Mouse (Mus musculus) ES-E14 (cell line): ENCODE data around the gene Fcgr4. TPM values are rescaled to one million over a fixed set of nuclear protein-coding genes. Genes with fewer than 3 reads are reported as not detected.

Source experiments
- DNase-seq: peaks from one replicate; pipeline ENCODE4 v3.0.0-alpha.2; 2013; ENCODE audit warnings: low read depth, low spot score
- H3K27ac ChIP-seq: 2 replicates; pipeline ENCODE4 v1.5.1; 2012; ENCODE audit warnings: low read depth, mild to moderate bottlenecking, low read length, moderate library complexity, mixed read lengths; ENCODE audit not compliant: poor library complexity, insufficient read depth, severe bottlenecking
- H3K36me3 ChIP-seq: 2 replicates; pipeline ENCODE4 v1.6.1; 2012; ENCODE audit warnings: mild to moderate bottlenecking, low read length, moderate library complexity, mixed read lengths; ENCODE audit not compliant: control insufficient read depth, poor library complexity, insufficient read depth, severe bottlenecking
- H3K4me1 ChIP-seq, 2 experiments: fragments of 150-350 bp in 1 of 2; sonication (generic) in 1 of 2; 2 replicates each; pipeline ENCODE4 v1.6.1; 2012; ENCODE audit warnings: low read length in 2 of 2, mild to moderate bottlenecking in 1 of 2, mixed read lengths in 1 of 2; ENCODE audit not compliant: control insufficient read depth in 2 of 2, insufficient read depth in 2 of 2, poor library complexity in 1 of 2
- H3K4me3 ChIP-seq, 2 experiments: fragments of 150-350 bp in 1 of 2; sonication (generic) in 1 of 2; 2 replicates each; pipeline ENCODE4 v1.5.1; 2012; ENCODE audit warnings: low read length in 2 of 2, low read depth in 1 of 2, mild to moderate bottlenecking in 1 of 2, mixed read lengths in 1 of 2; ENCODE audit not compliant: insufficient read depth in 1 of 2, poor library complexity in 1 of 2, severe bottlenecking in 1 of 2
- H3K9ac ChIP-seq: 2 replicates; pipeline ENCODE4 v1.6.1; 2012; ENCODE audit warnings: low read depth, mild to moderate bottlenecking, low read length, mixed read lengths; ENCODE audit not compliant: poor library complexity, insufficient read depth, severe bottlenecking
- H3K9me3 ChIP-seq: fragments of 150-350 bp; sonication (generic); 2 replicates; pipeline ENCODE4 v1.6.1; 2012; ENCODE audit warnings: low read depth, mild to moderate bottlenecking, low read length; ENCODE audit not compliant: control insufficient read depth, insufficient read depth
- CHD2 ChIP-seq: IDR thresholded peaks from 2 replicates; pipeline ENCODE4 v1.6.1; 2014; ENCODE audit warnings: mild to moderate bottlenecking, low read depth, low read length, inconsistent platforms
- HCFC1 ChIP-seq: IDR thresholded peaks from 2 replicates; pipeline ENCODE4 v1.6.1; 2012; ENCODE audit warnings: low read length, inconsistent platforms, borderline replicate concordance; ENCODE audit not compliant: insufficient read depth
- MAFK ChIP-seq: IDR thresholded peaks from 2 replicates; pipeline ENCODE4 v1.6.1; 2014; ENCODE audit warnings: mild to moderate bottlenecking, low read depth, low read length, inconsistent platforms; ENCODE audit not compliant: insufficient read depth
- ZC3H11A ChIP-seq: IDR thresholded peaks from 2 replicates; pipeline ENCODE4 v1.6.1; 2012; ENCODE audit warnings: low read depth, mild to moderate bottlenecking, inconsistent platforms, low read length, borderline replicate concordance
- ZNF384 ChIP-seq: IDR thresholded peaks from 2 replicates; pipeline ENCODE4 v1.6.1; 2012; ENCODE audit warnings: low read depth, low read length, inconsistent platforms
- in situ Hi-C, 2 experiments: fragments of 600-800 bp; cut with MboI; formaldehyde crosslinking; loops; one replicate each; pipeline ENCODE4 v1.15.1; 2025; ENCODE audit warnings: low sequenced_read_pairs in 2 of 2, inconsistent platforms in 1 of 2; ENCODE audit not compliant: unreplicated experiment in 2 of 2
- total RNA-seq: library from RNA; depleted of rRNA; stranded (reverse); fragments of 300-350 nt; gene quantifications from 2 replicates; pipeline ENCODE4 v1.2.3, GENCODE M21; 2012

Fcgr4 gene
- total RNA-seq, 1 experiment = 0.49 TPM

DNA sequence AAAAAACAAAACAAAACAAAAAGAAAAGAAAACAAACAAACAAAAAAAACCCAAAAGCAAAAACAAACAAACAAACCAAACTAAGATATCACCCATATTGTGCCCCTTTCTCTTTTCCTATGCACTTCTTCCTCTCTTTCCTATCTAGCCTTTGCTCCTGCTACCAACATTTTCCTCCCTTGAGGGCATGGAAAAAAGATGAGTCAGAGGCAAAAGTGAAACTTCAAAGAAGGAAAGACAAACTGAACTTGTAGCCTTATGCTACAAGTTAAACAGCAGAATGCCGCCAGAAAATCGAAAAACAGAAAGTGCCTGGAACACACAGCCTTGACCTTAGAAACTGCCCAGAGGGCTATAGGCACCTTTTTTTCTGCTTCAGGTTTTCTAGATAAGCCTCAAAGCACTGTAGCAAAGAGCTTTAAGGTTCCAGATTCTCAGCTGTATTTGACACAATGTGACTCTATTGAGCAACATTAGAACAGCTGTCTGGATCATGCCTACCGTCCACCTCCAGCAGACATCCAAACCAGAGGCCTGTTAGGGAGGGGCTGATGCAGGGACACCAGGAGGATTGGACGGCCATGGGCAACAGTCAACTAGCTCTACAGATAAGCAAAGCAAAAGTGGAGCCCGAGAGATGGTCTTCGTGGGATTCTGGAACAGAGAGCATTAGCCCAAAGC lies 1.9 kb upstream of the Fcgr4 start:
- no peak overlapping the region for H3K9ac ChIP-seq
- in situ Hi-C loops = no loop called here
- no peaks in the 10 kb centered on the region for H3K36me3 ChIP-seq
- no peak overlapping the region for H3K4me3 ChIP-seq
- H3K4me1 ChIP-seq = no peaks in the 10 kb centered on the region
- no peak for DNase-seq
- TF ChIP-seq CHD2 (no peak), HCFC1 (no peak), ZNF384 (no peak), MAFK (no peak), ZC3H11A (no peak)
- H3K27ac ChIP-seq = no peak overlapping the region
- no peaks in the 10 kb centered on the region for H3K9me3 ChIP-seq

DNA sequence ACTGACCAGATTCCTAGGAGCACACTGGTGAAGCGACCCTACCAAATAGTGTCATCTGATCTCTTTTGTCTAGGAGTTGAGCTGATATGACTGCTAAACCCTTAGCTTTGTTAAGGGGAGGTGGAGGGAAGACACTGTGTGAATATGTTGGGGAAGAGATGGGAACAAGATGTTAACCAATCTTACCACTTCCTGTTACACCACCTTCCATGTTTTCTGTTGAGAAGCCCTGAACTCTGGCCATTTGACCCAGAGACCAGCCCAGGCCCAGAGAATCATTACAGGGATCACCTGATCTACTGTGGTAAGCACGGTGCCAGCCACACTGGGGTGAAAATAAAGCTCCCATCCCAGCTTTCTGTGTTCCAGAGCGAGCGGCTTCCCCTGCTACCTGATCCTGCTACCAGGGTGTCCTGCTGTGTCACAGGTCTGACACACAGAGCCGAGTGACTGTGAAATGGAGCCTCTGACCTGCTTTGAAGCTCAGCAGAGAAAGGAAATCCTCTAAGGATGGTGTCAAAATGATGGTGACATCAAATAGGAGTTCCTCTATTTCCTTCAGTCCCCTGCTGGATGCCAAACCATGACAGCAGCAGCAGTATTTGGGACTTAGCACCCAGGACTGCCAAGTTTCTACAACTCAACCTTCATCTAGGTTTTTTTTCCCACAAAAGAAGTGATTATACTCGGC lies 1.1 kb upstream of the Fcgr4 start:
- no peak for DNase-seq
- Histone ChIP-seq H3K27ac (no peak overlapping the region), H3K4me3 (no peak overlapping the region), H3K9me3 (no peaks in the 10 kb centered on the region), H3K36me3 (no peaks in the 10 kb centered on the region), H3K4me1 (no peaks in the 10 kb centered on the region), H3K9ac (no peak overlapping the region)
- in situ Hi-C loops = no loop called here
- no peak for TF ChIP-seq CHD2
- no peak for TF ChIP-seq MAFK
- no peak for TF ChIP-seq HCFC1
- TF ChIP-seq ZC3H11A = no peak
- no peak for TF ChIP-seq ZNF384

DNA sequence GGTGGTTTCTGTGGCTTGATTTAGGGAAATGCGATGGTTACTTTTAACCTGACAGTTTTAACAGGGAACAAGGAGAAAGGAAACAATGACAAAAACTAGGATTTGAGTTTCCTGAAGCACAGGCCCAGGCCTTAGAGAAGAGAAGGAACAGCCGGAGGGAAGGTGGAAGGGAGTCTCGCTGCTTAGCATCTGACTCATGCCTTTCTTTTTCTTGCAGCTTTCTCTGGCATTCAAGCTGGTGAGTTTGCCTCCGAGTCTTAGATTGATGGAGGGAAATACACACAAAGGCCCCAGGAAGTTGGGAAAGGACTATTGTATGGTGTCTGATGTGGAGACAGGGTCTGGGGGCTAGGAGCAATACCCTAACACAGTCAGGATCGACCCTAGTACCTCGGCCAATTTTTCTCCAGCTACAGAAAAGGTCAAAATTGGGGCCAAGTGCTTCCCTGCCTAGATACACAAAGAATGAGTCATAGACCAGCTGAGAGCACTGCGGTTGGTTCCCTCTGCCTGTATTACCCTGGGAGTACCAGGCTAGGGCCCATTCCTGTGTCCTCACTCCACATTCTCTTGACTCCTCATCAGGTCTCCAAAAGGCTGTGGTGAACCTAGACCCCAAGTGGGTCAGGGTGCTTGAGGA lies 711 bp downstream of the Fcgr4 start:
- in situ Hi-C loops = no loop called here
- Histone ChIP-seq H3K36me3 (no peaks in the 10 kb centered on the region), H3K27ac (no peak overlapping the region), H3K9me3 (no peaks in the 10 kb centered on the region), H3K4me3 (no peak overlapping the region), H3K4me1 (no peaks in the 10 kb centered on the region), H3K9ac (no peak overlapping the region)
- DNase-seq = no peak
- no peak for TF ChIP-seq ZNF384
- TF ChIP-seq MAFK = no peak
- TF ChIP-seq ZC3H11A = no peak
- TF ChIP-seq CHD2 = no peak
- no peak for TF ChIP-seq HCFC1

GRCm38 (mm10) chr1:171031752-171032151 lies 13.0 kb downstream of the Fcgr4 start:
- H3K9ac ChIP-seq = no peak overlapping the region
- in situ Hi-C loops = no loop called here
- no peak overlapping the region for H3K4me3 ChIP-seq
- H3K9me3 ChIP-seq = no peaks in the 10 kb centered on the region
- no peak overlapping the region for H3K27ac ChIP-seq
- no peak for DNase-seq
- TF ChIP-seq CHD2 (no peak), ZC3H11A (no peak), MAFK (no peak), ZNF384 (no peak), HCFC1 (no peak)
- H3K4me1 ChIP-seq = no peaks in the 10 kb centered on the region
- H3K36me3 ChIP-seq = no peaks in the 10 kb centered on the region
